Mouse (Mus musculus): ENCODE data around the gene Arl13b. TPM values are rescaled to one million over a fixed set of nuclear protein-coding genes. Genes with fewer than 3 reads are reported as not detected.
A peak's percentile ranks its signal among the peaks of the same experiment; 100 is the strongest.

Gene Arl13b
- polyA plus RNA-seq (2016; fragmentation: Nextera tagmentation; extraction: Ambion mirVana) = 15.3 and 16.4 TPM in 2 replicates

GRCm38 (mm10) chr16:62846498-62847312 lies at the start of gene Arl13b:
TSS of gene Arl13b (minus strand) at chr16:62847040.
- Histone ChIP-seq H3K4me1 (peaks cover 18% of the 10 kb centered on the region), H3K27ac (peak within 1 kb of the TSS; percentile 89), H3K36me3 (replicated peaks) (no peaks in the 10 kb centered on the region), H3K9me3 (no peaks in the 10 kb centered on the region), H3K4me3 (peak within 1 kb of the TSS; percentile 91), H3K27me3 (ENCODE audit: poor library complexity, severe bottlenecking) (no peaks in the 10 kb centered on the region)
- peak; percentile 94 for DNase-seq (ENCODE audit: extremely low spot score, low spot score)
- under 1% methylated on average over 50 of the region's 52 CpGs for WGBS

GRCm38 (mm10) chr16:62895824-62896223 lies 49.0 kb upstream of the Arl13b start:
- Histone ChIP-seq H3K4me3 (no peak overlapping the region), H3K27me3 (ENCODE audit: poor library complexity, severe bottlenecking) (no peaks in the 10 kb centered on the region), H3K27ac (no peak overlapping the region), H3K9me3 (no peaks in the 10 kb centered on the region), H3K4me1 (no peaks in the 10 kb centered on the region), H3K36me3 (replicated peaks) (no peaks in the 10 kb centered on the region)
- 91% methylated on average over 3 of the region's 3 CpGs for WGBS
- no peak for DNase-seq (ENCODE audit: extremely low spot score, low spot score)

GRCm38 (mm10) chr16:62874065-62874464 lies 27.2 kb upstream of the Arl13b start:
- Histone ChIP-seq H3K4me1 (peaks cover 6% of the 10 kb centered on the region; the same call in 1 of the 2 replicates), H3K4me3 (no peak overlapping the region), H3K27me3 (ENCODE audit: poor library complexity, severe bottlenecking) (no peaks in the 10 kb centered on the region), H3K9me3 (no peaks in the 10 kb centered on the region; the same call in 1 of the 2 replicates), H3K27ac (no peak overlapping the region), H3K36me3 (replicated peaks) (no peaks in the 10 kb centered on the region)
- 94% methylated on average over 6 of the region's 6 CpGs for WGBS
- DNase-seq (ENCODE audit: extremely low spot score, low spot score) = no peak

GRCm38 (mm10) chr16:62873180-62873579 lies 26.3 kb upstream of the Arl13b start:
- H3K4me1 ChIP-seq = peaks cover 6% of the 10 kb centered on the region; the same call in 1 of the 2 replicates
- H3K4me3 ChIP-seq = no peak overlapping the region
- WGBS = 85% methylated on average over 4 of the region's 4 CpGs
- H3K36me3 ChIP-seq (replicated peaks) = no peaks in the 10 kb centered on the region
- H3K27me3 ChIP-seq (ENCODE audit: poor library complexity, severe bottlenecking) = no peaks in the 10 kb centered on the region
- DNase-seq (ENCODE audit: extremely low spot score, low spot score) = no peak
- H3K27ac ChIP-seq = no peak overlapping the region
- no peaks in the 10 kb centered on the region; the same call in 1 of the 2 replicates for H3K9me3 ChIP-seq

- Histone ChIP-seq H3K4me1 (peaks cover 6% of the 10 kb centered on the region; the same call in 1 of the 2 replicates), H3K4me3 (no peak overlapping the region), H3K27ac (no peak overlapping the region), H3K27me3 (ENCODE audit: poor library complexity, severe bottlenecking) (no peaks in the 10 kb centered on the region), H3K9me3 (no peaks in the 10 kb centered on the region; the same call in 1 of the 2 replicates), H3K36me3 (replicated peaks) (no peaks in the 10 kb centered on the region)
- 86% methylated on average over 5 of the region's 5 CpGs for WGBS
- DNase-seq (ENCODE audit: extremely low spot score, low spot score) = no peak
Observed at GRCm38 (mm10) chr16:62872688-62873117, 25.9 kb upstream of the Arl13b start.

GRCm38 (mm10) chr16:62861455-62861854 lies 14.6 kb upstream of the Arl13b start:
- Histone ChIP-seq H3K4me1 (no peaks in the 10 kb centered on the region), H3K27me3 (ENCODE audit: poor library complexity, severe bottlenecking) (no peaks in the 10 kb centered on the region), H3K9me3 (no peaks in the 10 kb centered on the region), H3K27ac (no peak overlapping the region), H3K36me3 (replicated peaks) (no peaks in the 10 kb centered on the region), H3K4me3 (no peak overlapping the region)
- no peak for DNase-seq (ENCODE audit: extremely low spot score, low spot score)
- 80% methylated on average over 6 of the region's 6 CpGs for WGBS

GRCm38 (mm10) chr16:62860140-62860539 lies 13.3 kb upstream of the Arl13b start:
- 94% methylated on average over 1 of the region's 1 CpGs for WGBS
- H3K36me3 ChIP-seq (replicated peaks) = no peaks in the 10 kb centered on the region

GRCm38 (mm10) chr16:62858018-62858417 lies 11.2 kb upstream of the Arl13b start:
- H3K4me1 ChIP-seq = peaks cover 16% of the 10 kb centered on the region
- no peak overlapping the region for H3K4me3 ChIP-seq
- DNase-seq (ENCODE audit: extremely low spot score, low spot score) = no peak
- peaks cover 4% of the 10 kb centered on the region; the same call in 1 of the 2 replicates for H3K27me3 ChIP-seq (ENCODE audit: poor library complexity, severe bottlenecking)
- 95% methylated on average over 1 of the region's 1 CpGs for WGBS
- H3K27ac ChIP-seq = no peak overlapping the region
- H3K36me3 ChIP-seq (replicated peaks) = no peaks in the 10 kb centered on the region
- H3K9me3 ChIP-seq = no peaks in the 10 kb centered on the region

More at GRCm38 (mm10) chr16:62860140-62860539, 13.3 kb upstream of the Arl13b start:
- no peak for DNase-seq (ENCODE audit: extremely low spot score, low spot score)
- Histone ChIP-seq H3K27me3 (ENCODE audit: poor library complexity, severe bottlenecking) (peaks cover 4% of the 10 kb centered on the region; the same call in 1 of the 2 replicates), H3K27ac (no peak overlapping the region), H3K4me1 (peaks cover 4% of the 10 kb centered on the region; the same call in 1 of the 2 replicates), H3K9me3 (no peaks in the 10 kb centered on the region), H3K4me3 (no peak overlapping the region)

- WGBS = 91% methylated on average over 2 of the region's 2 CpGs
- Histone ChIP-seq H3K4me3 (no peak overlapping the region), H3K9me3 (no peaks in the 10 kb centered on the region), H3K27ac (no peak overlapping the region), H3K27me3 (ENCODE audit: poor library complexity, severe bottlenecking) (peaks cover 4% of the 10 kb centered on the region; the same call in 1 of the 2 replicates), H3K4me1 (peaks cover 16% of the 10 kb centered on the region), H3K36me3 (replicated peaks) (no peaks in the 10 kb centered on the region)
- DNase-seq (ENCODE audit: extremely low spot score, low spot score) = no peak
Observed at GRCm38 (mm10) chr16:62857498-62857897, 10.7 kb upstream of the Arl13b start.

- H3K27ac ChIP-seq = no peak overlapping the region
- H3K9me3 ChIP-seq = no peaks in the 10 kb centered on the region
- no peak for DNase-seq (ENCODE audit: extremely low spot score, low spot score)
Observed at GRCm38 (mm10) chr16:62856273-62856672, 9.4 kb upstream of the Arl13b start.

GRCm38 (mm10) chr16:62855385-62855784 lies 8.5 kb upstream of the Arl13b start:
- Histone ChIP-seq H3K27me3 (ENCODE audit: poor library complexity, severe bottlenecking) (peaks cover 4% of the 10 kb centered on the region; the same call in 1 of the 2 replicates), H3K4me3 (0 out of 2 replicates have a peak overlapping the region, but pooled peaks have one; percentile 69), H3K9me3 (no peaks in the 10 kb centered on the region), H3K27ac (no peak overlapping the region), H3K36me3 (replicated peaks) (no peaks in the 10 kb centered on the region), H3K4me1 (peaks cover 16% of the 10 kb centered on the region)
- DNase-seq (ENCODE audit: extremely low spot score, low spot score) = no peak
- WGBS = 85% methylated on average over 6 of the region's 6 CpGs

More at GRCm38 (mm10) chr16:62856273-62856672, 9.4 kb upstream of the Arl13b start:
- H3K27me3 ChIP-seq (ENCODE audit: poor library complexity, severe bottlenecking) = peaks cover 4% of the 10 kb centered on the region; the same call in 1 of the 2 replicates
- H3K36me3 ChIP-seq (replicated peaks) = no peaks in the 10 kb centered on the region
- H3K4me1 ChIP-seq = peaks cover 16% of the 10 kb centered on the region
- no peak overlapping the region for H3K4me3 ChIP-seq
- 93% methylated on average over 2 of the region's 2 CpGs for WGBS

- 5% methylated on average over 42 of the region's 42 CpGs for WGBS
- Histone ChIP-seq H3K4me1 (peaks cover 16% of the 10 kb centered on the region), H3K9me3 (no peaks in the 10 kb centered on the region), H3K27ac (peak within 1 kb of the TSS; percentile 91), H3K4me3 (peak within 1 kb of the TSS; percentile 69), H3K27me3 (ENCODE audit: poor library complexity, severe bottlenecking) (peaks cover 4% of the 10 kb centered on the region; the same call in 1 of the 2 replicates), H3K36me3 (replicated peaks) (no peaks in the 10 kb centered on the region)
- DNase-seq (ENCODE audit: extremely low spot score, low spot score) = peak; percentile 65
Observed at GRCm38 (mm10) chr16:62854191-62855068, 7.6 kb upstream of the Arl13b start, which contains the start of gene Pros1. TSS of gene Pros1 (plus strand) at chr16:62854307.

Measured in forebrain, embryonic 10.5 days (tissue).